Mouse (Mus musculus) frontal cortex, postnatal 36 days (tissue): ENCODE results near the gene Chmp6.
A peak's percentile ranks its signal among the peaks of the same experiment; 100 is the strongest.

Experiments
- DNase-seq, 2 experiments: peaks; one replicate each; pipeline ENCODE4 v3.0.0; 2022; ENCODE audit warnings: low spot score in 2 of 2

The Chmp6 gene

DNA sequence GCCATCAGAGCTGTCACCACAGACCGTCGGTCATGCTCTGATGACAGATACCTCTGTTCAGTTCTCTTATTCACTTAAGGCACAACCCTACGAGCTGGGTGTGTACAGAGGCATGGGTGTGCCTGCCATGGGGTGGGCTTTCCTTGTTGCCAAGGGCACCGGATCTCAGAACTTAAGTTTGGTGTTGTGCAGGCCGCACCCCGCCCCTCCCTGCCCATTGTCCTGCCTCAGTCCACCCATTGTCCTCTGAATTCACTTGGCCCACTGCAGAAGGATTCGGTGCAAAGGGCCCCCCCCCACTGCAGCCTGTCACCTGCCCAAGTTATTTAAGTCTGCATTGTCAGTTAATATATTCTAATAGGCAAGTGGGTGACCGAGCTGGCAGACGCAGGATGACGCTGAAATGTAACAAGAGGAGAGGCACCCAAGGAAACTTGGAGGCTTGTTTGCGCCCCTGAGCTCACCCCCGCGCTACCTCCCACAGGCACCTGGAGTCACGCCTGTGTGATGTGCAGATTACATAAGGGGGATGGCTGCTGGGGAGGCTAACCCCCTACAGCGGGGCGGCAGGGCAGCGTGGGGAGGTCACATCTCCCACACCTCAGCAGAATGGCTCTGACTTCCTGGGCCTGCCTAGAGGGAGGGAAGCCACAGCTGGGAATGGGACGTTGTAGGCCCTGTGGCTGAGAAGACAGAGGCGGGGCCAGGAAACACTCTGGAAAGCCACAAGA lies 24.7 kb downstream of the Chmp6 start:
- peak; percentile 64 to 69 for DNase-seq

GRCm38 (mm10) chr11:119939073-119939710 lies 26.0 kb downstream of the Chmp6 start:
- DNase-seq = no peak

DNA sequence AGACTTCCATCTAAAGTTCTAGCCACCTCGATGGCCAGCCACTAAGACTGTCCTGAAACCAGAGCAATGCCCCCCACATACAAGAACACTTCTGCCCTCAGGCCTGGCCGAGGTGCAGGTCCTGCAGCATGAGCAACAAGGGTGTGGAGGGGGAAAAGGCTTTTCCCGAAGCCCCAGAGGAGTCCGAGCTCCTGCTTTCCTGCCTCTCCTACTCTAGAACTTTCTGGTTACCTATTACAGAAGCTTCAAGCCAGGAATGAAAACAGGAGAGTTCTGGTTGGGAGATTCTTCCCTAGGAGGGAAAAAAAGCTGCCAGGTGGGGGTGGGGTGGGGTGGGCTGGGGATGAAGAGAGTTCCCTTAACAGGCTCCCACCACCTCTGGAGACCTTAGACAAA lies 26.5 kb downstream of the Chmp6 start:
- no peak for DNase-seq

DNA sequence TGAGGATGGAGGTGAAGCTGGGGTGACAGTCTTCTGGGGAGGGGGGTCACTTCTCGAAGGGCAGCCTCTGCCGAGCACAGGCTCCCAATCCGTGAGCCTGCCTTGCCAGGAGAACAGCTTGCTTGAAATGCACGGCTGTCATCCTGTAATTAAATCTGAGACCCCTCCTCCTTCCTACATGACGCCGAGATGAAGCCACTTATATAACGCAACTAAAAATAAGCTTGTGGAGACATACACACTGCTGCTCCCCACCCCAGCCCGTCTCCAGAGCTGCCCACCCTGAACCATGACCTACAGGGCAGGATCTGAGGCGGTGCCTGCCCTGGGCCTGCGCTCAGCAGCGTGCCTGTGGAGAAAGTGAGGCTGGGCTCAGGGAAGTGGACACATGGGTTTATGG lies 26.9 kb downstream of the Chmp6 start:
- DNase-seq = peak; percentile 53 to 67

GRCm38 (mm10) chr11:119941794-119942193 lies 28.6 kb downstream of the Chmp6 start:
- no peak for DNase-seq

DNA sequence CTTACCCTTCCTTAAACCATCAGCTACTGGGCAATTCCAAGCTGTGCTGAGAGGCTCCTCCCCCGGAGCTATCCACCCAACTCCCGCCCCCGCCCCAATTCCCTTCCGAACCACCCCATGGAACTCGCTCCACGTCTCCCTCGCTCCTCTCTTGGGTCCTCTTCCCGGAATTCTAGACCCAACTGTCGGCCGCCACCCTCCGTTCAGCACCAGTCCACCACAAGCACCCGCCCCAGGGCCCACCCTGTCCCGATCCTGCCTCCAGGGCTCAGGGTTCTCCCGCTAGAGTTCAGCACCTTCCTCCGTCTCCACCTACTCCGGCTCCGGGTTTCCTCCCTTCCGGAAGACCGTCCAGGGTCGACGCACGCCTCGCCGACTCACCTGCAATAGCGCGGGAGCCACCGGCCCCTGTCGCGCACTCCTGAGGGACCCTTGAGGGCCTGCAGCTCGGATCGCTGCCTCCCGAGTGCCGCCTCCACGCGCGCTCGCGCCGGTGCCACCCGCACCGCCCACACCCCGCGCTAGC lies 29.0 kb downstream of the Chmp6 start:
- peak in 1 of 2 experiments; percentile 63 for DNase-seq

GRCm38 (mm10) chr11:119942727-119943427 lies 29.6 kb downstream of the Chmp6 start, which contains the start of gene Baiap2:
Gene Baiap2, plus strand, starts transcription at chr11:119942763.
- DNase-seq = peak; percentile 95 to 96

DNA sequence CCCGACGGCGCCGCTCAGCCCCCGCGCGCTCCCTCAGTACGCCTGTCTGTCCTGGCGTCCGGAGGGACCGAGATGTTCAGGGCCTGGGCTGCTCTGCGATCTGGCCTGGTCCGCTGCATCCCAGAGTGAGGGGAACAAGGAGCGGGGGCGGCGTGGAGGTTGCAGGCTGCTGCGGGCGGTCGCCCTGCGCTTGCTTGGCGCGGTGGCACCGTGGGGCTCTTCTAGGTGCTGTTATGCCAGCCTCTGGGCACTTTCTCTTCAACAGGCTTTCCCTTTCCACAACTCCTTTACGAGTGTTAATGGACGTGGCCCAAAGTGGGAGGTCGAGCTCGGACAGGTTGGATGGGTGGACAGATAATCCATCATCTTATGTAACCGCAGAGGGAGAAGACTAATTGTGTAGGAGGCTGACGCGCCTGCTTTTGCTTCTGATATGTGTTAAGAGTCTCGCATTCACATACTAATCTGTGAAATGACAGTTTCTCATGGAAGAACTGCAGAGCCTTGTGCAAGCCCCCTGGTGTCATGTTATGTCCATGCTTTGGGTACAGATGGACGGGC lies 30.3 kb downstream of the Chmp6 start:
- no peak for DNase-seq

DNA sequence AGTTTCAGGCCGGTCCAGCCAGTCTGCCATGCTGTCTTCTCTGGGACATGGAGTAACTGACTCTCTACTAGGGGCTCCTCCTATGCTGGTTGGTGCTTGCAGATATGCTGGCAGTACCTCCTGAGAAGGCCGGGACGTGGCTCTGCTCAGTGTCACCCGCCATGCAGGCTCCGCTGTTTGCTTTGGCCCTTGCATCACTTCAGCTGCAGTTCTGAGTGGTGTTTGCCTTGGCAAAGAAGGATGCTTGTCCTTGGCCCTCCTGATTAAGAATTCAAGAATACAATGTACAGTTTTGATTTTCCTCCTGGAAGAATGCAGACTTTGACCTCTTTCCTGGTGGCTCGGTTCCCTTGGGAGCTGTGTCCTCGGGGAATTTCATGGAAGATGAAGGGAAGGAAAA lies 32.1 kb downstream of the Chmp6 start:
- no peak for DNase-seq

DNA sequence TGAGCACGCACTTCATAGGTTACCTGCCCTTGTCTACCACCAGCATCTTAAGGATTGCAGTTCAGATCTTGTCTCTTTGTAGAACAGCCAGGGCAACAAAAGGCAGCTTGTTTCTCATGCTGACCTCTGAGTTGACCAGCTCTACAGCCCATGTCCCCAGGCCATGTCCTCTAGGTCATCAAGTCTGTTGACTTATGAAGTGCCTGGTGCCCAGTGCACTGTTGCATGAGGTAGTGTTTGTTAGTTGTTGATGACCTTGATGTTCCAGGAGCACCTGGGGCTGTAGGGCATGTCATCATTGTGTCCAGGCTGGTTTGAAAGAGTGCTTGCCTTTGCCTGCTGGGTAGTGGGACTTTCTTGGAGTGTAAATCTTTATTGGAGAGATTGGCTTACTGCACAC lies 34.2 kb downstream of the Chmp6 start:
- no peak for DNase-seq

GRCm38 (mm10) chr11:119947897-119948296 lies 34.7 kb downstream of the Chmp6 start:
- no peak for DNase-seq

- DNase-seq = no peak
Observed at GRCm38 (mm10) chr11:119948305-119948704, 35.1 kb downstream of the Chmp6 start.

DNA sequence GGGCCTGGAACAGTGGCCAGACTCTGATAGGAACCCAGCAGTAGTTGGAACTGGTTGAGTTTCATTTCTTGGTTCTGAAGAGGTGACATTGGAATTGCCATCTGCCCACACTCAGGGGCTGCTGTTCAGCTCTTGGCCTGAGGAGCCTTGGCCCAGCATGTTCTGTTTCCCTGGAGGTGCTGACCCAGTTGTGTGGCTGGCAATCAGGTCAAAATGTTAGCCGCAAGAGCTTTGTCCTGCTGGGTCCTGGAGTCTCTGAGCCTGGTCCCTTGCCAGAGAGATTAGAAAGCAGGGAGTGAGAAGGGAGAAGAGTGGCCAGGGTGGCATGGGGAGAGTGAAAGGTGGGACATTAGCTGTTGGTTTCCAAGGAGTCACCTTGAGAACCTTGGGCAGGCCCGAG lies 35.6 kb downstream of the Chmp6 start:
- no peak for DNase-seq

DNA sequence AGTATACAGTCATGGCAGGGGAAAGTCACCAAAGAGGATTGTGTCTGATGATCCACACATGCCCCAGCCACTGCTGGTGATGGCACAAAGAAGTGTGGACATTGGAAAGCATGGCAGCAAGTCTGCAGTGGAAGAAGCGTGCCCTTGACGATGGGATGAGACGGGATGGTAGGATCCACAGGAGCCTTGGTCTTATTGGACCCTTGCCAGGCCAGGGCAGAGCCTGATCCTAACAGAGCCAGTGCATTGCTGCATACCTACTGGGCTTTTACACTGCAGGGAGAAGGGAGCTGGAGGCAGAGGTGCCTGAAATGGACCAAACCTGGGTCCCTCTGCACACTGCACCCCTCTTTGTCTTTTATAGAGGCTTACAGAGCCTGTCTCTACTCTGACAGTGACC lies 37.3 kb downstream of the Chmp6 start:
- no peak for DNase-seq

- no peak for DNase-seq
Observed at GRCm38 (mm10) chr11:119951326-119951725, 38.1 kb downstream of the Chmp6 start.

DNA sequence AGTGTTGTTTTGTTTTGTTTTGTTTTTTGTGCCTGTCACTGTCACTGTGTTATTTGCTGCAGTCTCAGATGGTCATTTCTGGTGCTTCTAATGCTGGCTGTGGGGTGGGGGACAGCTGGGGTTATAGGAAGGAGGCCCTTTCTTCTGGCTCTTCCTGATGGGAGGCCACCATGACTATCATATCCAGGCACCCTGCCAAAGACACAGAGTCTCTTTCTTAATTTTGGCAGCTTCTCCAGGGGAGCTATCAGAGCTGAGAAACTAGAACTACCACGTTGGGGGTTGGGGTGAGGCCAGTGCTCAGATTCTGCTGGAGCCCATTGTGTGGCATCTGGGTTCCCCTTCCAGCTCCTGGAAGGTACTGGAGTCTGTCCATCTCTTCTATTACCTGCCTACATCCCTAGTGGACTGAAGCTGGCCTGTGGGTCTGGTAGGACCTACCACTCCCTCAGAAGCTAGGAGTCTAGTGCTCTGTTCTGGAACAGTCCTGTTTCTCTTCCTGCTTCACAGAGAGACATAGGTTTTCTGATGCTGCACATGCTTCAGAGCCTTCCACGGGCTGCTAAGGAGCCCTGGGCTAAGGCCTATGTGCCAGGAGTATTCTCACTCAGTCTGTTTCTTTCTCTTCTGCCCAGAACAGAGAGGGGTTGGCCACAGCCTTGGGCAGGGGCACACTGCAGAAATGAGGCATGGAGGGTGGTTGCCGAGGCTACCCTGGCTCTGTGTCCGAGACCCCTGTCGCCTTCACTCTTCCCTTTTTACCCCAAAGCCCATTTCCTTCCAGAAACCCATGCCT lies 39.4 kb downstream of the Chmp6 start:
- no peak for DNase-seq

- no peak for DNase-seq
Observed at GRCm38 (mm10) chr11:119954233-119954632, 41.0 kb downstream of the Chmp6 start.

DNA sequence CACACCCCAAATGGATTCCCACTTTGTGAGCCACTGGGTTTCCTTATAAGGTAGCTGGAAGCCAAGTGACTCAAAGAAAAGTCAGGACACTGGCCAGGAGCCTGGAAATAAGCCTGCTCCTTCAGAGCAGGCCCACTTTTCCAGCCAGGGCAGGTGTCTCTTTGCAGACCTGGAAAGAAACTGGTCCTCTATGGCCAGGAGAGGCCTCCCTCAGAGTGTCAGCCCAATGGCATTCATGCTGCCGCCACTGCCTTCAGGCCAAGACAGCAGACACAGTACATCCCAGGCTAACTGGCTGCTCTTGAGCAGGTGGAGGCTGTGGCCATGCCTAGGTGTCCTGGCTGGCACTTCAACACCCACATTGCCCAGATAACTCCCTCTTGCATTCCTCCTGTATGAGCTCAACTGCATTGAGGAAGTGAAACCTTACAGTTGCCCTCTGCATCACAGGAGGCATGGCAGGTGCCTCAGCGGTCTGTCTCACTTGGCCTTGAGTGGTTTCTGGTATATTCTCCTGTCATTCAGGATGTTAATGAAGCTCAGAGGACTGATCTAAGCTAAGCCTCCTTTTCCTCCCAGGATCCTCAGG lies 41.6 kb downstream of the Chmp6 start:
- no peak for DNase-seq

DNA sequence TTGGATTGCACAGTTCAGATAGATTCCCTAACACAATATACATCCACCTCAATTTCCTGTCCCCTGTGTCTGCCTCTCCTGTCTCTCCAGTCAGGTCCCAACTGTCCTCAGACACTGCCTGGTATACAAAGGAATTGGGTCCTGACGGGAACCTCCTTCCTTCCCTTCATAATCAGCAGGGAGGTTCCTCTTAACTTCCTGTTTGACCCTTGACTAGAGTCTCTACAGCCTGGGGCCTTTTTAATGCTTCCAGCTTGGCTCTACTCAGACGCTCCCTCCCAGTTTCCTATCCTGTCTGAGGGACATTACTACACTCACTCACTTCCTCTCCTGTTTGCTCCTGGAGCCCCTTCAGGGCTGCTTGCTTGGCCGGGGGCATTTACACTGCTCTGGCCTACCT lies 42.2 kb downstream of the Chmp6 start:
- DNase-seq = no peak

GRCm38 (mm10) chr11:119956590-119956989 lies 43.3 kb downstream of the Chmp6 start:
- DNase-seq = no peak

GRCm38 (mm10) chr11:119958856-119959255 lies 45.6 kb downstream of the Chmp6 start:
- DNase-seq = no peak
